Mouse (Mus musculus): ENCODE data around the gene Lztfl1. TPM values are rescaled to one million over a fixed set of nuclear protein-coding genes. Genes with fewer than 3 reads are reported as not detected.

The Lztfl1 gene
- polyA plus RNA-seq, 1 experiment from 2014 or later = 44.9 TPM

GRCm38 (mm10) chr9:123722737-123723493 is 5.4 kb upstream of the Lztfl1 start:
- Histone ChIP-seq H3K27ac (ENCODE audit: low read depth) (no peak overlapping the region), H3K27me3 (ENCODE audit: insufficient read depth, low read length) (no peaks in the 10 kb centered on the region), H3K4me3 (ENCODE audit: low read depth, low read length) (no peak overlapping the region), H3K36me3 (ENCODE audit: insufficient read depth) (no peaks in the 10 kb centered on the region), H3K4me2 (no peak overlapping the region), H3K9ac (no peak overlapping the region), H3K4me1 (ENCODE audit: insufficient read depth) (no peaks in the 10 kb centered on the region), H3K9me3 (ENCODE audit: low read depth, low read length) (no peaks in the 10 kb centered on the region)
- no peak for TF ChIP-seq CTCF (IDR thresholded peaks at IDR 0.05; ENCODE audit: low read depth)
- WGBS = 63% methylated on average over 2 of the region's 2 CpGs
- ATAC-seq (ENCODE audit: insufficient read depth) (no peak), DNase-seq (no peak)

GRCm38 (mm10) chr9:123716301-123716700 is 1.2 kb downstream of the Lztfl1 start:
- Histone ChIP-seq H3K27me3 (ENCODE audit: insufficient read depth, low read length) (no peaks in the 10 kb centered on the region), H3K4me1 (ENCODE audit: insufficient read depth) (no peaks in the 10 kb centered on the region), H3K9ac (no peak overlapping the region), H3K4me3 (ENCODE audit: low read depth, low read length) (peak overlapping the region; percentile 82; the same call in 1 of the 2 replicates), H3K9me3 (ENCODE audit: low read depth, low read length) (no peaks in the 10 kb centered on the region), H3K27ac (ENCODE audit: low read depth) (no peak overlapping the region), H3K36me3 (ENCODE audit: insufficient read depth) (peaks cover 4% of the 10 kb centered on the region; the same call in 1 of the 2 replicates), H3K4me2 (peak overlapping the region; percentile 76)
- DNase-seq (no peak), ATAC-seq (ENCODE audit: insufficient read depth) (no peak)
- 25% methylated on average over 3 of the region's 3 CpGs for WGBS
- no peak for TF ChIP-seq CTCF (IDR thresholded peaks at IDR 0.05; ENCODE audit: low read depth)

- Histone ChIP-seq H3K9me3 (ENCODE audit: low read depth, low read length) (no peaks in the 10 kb centered on the region), H3K4me2 (no peak overlapping the region), H3K4me1 (ENCODE audit: insufficient read depth) (no peaks in the 10 kb centered on the region), H3K27ac (ENCODE audit: low read depth) (no peak overlapping the region), H3K36me3 (ENCODE audit: insufficient read depth) (peaks cover 21% of the 10 kb centered on the region; the same call in 1 of the 2 replicates), H3K4me3 (ENCODE audit: low read depth, low read length) (no peak overlapping the region), H3K27me3 (ENCODE audit: insufficient read depth, low read length) (no peaks in the 10 kb centered on the region), H3K9ac (no peak overlapping the region)
- no peak for TF ChIP-seq CTCF (IDR thresholded peaks at IDR 0.05; ENCODE audit: low read depth)
- DNase-seq (peak; percentile 4), ATAC-seq (ENCODE audit: insufficient read depth) (no peak)
- 89% methylated on average over 2 of the region's 2 CpGs for WGBS
Observed at GRCm38 (mm10) chr9:123713111-123713510, 4.4 kb downstream of the Lztfl1 start.

DNA sequence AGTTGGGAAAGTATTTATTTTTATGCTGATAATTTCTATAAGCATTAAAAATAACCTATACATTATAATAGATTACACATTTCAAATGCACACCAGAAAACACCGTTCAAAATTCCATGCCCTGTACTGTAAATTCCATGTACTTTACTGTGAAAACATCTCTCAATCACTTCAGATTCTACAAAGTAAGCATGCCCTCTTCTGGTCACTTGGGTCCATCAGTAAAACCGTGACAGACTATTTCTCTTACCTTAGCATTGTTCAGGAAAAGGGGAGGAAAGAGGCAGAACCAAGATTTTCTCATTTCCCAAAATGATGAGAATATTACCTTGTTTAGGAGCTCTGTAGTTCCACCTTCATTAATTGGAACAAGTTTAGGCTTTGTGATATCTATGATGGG is 8.3 kb downstream of the Lztfl1 start:
- no peaks in the 10 kb centered on the region for H3K27me3 ChIP-seq (ENCODE audit: insufficient read depth, low read length)
- no peaks in the 10 kb centered on the region for H3K9me3 ChIP-seq (ENCODE audit: low read depth, low read length)
- H3K4me3 ChIP-seq (ENCODE audit: low read depth, low read length) = no peak overlapping the region
- DNase-seq (peak; percentile 9), ATAC-seq (ENCODE audit: insufficient read depth) (no peak)
- H3K4me1 ChIP-seq (ENCODE audit: insufficient read depth) = no peaks in the 10 kb centered on the region
- no peak overlapping the region for H3K27ac ChIP-seq (ENCODE audit: low read depth)
- WGBS = 39% methylated on average over 2 of the region's 2 CpGs
- 0 out of 2 replicates have a peak, but pooled peaks have one; percentile 21 for TF ChIP-seq CTCF (IDR thresholded peaks at IDR 0.05; ENCODE audit: low read depth)
- H3K4me2 ChIP-seq = no peak overlapping the region
- H3K9ac ChIP-seq = no peak overlapping the region
- peaks cover 33% of the 10 kb centered on the region; the same call in 1 of the 2 replicates for H3K36me3 ChIP-seq (ENCODE audit: insufficient read depth)

DNA sequence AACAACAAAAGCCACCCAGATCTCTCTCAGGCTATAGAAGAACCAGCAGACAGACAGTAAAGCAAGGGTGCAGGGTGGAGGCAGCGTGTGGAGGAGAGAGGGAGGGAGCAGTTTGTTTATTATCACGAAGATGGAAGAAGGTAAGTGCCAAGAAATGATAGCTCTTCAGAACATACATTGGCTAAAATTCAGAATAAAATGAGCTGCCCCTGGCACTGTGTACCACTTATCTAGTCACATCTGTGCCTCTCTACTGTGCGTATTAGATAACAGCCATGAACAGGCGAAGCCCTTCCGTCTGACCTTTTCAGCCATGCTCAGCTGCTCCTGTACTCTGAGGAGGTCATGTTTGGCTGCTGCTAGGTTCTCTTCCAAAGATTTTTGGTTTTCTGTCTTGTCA is 15.7 kb downstream of the Lztfl1 start:
- no peaks in the 10 kb centered on the region for H3K27me3 ChIP-seq (ENCODE audit: insufficient read depth, low read length)
- no peak for TF ChIP-seq CTCF (IDR thresholded peaks at IDR 0.05; ENCODE audit: low read depth)
- H3K36me3 ChIP-seq (ENCODE audit: insufficient read depth) = peaks cover 34% of the 10 kb centered on the region; the same call in 1 of the 2 replicates
- no peaks in the 10 kb centered on the region for H3K9me3 ChIP-seq (ENCODE audit: low read depth, low read length)
- ATAC-seq (ENCODE audit: insufficient read depth) = no peak
- H3K4me2 ChIP-seq = no peak overlapping the region
- no peaks in the 10 kb centered on the region for H3K4me1 ChIP-seq (ENCODE audit: insufficient read depth)
- H3K27ac ChIP-seq (ENCODE audit: low read depth) = no peak overlapping the region
- H3K9ac ChIP-seq = no peak overlapping the region
- DNase-seq = no peak
- H3K4me3 ChIP-seq (ENCODE audit: low read depth, low read length) = no peak overlapping the region
- WGBS = 77% methylated on average over 5 of the region's 5 CpGs

DNA sequence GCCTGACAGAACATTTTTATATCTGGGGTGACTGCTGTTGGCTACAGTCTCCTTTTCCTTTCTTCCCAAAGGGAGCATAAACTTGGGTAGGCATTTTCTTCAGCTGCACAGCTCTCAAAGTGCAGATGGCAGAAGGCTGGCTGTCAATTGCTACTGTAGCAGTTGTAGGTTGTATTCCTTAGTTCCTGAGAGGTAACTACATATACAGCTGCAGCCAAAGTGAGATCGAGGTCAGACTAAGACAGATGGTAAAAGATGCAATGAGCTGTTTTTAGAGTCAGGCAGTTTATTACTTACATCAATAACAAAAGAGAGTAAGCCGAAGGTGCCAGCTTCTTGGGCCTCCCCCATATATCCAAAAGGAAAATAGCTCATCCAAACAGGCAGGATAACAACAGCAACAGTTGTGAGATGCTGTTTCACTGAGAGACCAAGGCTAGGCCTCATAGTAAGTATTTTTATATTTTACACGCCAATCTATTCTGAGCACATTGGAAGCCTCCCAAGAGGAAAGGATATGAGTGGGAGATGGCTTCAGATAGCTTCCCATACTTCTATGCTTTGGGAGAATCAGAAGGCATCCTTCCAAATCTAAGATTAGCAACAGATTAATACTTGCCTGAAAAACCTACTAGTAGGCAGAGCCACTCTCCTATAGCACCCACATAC is 21.7 kb downstream of the Lztfl1 start:
- no peak overlapping the region for H3K27ac ChIP-seq (ENCODE audit: low read depth)
- H3K9ac ChIP-seq = no peak overlapping the region
- no peak overlapping the region for H3K4me3 ChIP-seq (ENCODE audit: low read depth, low read length)
- no peaks in the 10 kb centered on the region for H3K27me3 ChIP-seq (ENCODE audit: insufficient read depth, low read length)
- ATAC-seq (ENCODE audit: insufficient read depth) (no peak), DNase-seq (no peak)
- H3K36me3 ChIP-seq (ENCODE audit: insufficient read depth) = peaks cover 15% of the 10 kb centered on the region; the same call in 1 of the 2 replicates
- TF ChIP-seq CTCF (IDR thresholded peaks at IDR 0.05; ENCODE audit: low read depth) = no peak
- H3K4me2 ChIP-seq = no peak overlapping the region
- no peaks in the 10 kb centered on the region for H3K4me1 ChIP-seq (ENCODE audit: insufficient read depth)
- WGBS = 91% methylated on average over 3 of the region's 3 CpGs
- no peaks in the 10 kb centered on the region for H3K9me3 ChIP-seq (ENCODE audit: low read depth, low read length)

DNA sequence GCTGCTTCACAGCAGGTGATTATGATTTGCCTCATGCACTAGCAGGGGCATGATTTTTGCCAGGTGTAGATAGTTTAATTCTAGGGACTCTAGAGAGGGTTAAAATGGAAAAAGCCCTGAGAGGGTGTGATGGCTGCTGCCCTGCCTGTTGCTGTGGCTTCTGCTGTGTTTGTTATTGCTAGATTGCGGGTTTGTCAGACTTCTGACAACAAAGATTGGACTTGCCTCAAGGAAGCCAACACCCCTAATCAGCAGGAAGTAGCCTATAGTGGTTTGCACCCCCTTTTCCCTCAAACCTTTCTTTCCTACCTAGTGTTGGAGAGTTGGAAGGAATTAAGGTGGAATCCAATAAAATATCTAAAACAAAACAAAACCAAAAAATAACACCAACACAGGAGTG is 29.3 kb downstream of the Lztfl1 start:
- Histone ChIP-seq H3K27me3 (ENCODE audit: insufficient read depth, low read length) (no peaks in the 10 kb centered on the region), H3K4me3 (ENCODE audit: low read depth, low read length) (no peak overlapping the region), H3K36me3 (ENCODE audit: insufficient read depth) (no peaks in the 10 kb centered on the region), H3K4me2 (no peak overlapping the region), H3K9ac (no peak overlapping the region), H3K9me3 (ENCODE audit: low read depth, low read length) (no peaks in the 10 kb centered on the region), H3K4me1 (ENCODE audit: insufficient read depth) (no peaks in the 10 kb centered on the region), H3K27ac (ENCODE audit: low read depth) (no peak overlapping the region)
- ATAC-seq (ENCODE audit: insufficient read depth) (no peak), DNase-seq (no peak)
- no peak for TF ChIP-seq CTCF (IDR thresholded peaks at IDR 0.05; ENCODE audit: low read depth)
- 56% methylated on average over 1 of the region's 1 CpGs for WGBS
